Mouse (Mus musculus): ENCODE measurements around the gene Atp8a2. TPM values are rescaled to one million over a fixed set of nuclear protein-coding genes. Genes with fewer than 3 reads are reported as not detected.

The Atp8a2 gene
- total and polyA plus RNA-seq, 3 experiments: 1.8 to 4.3 (median 3.1) TPM

DNA sequence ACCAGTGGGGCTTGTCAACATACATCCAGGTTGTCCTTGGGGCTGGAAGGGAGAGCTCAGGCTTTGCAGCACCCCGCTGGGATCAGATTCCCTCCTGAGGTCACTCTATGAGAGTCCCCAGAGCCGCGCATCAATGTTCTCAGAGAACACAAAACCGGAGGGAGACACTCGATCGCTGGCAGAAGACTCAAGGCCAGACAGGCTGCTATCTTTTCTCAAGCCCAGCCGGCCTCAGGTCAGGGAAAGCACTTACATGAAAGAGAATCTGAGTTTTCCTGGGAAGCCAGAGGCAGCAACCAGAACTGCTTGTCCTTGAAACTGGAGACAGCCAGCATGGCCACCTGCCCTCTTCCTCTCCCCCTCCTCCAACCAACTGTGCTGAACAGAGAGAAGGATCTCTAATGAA lies 519.4 kb downstream of the Atp8a2 start:
- 75% methylated on average over 7 of the region's 7 CpGs for WGBS
- Histone ChIP-seq H3K4me1 (ENCODE audit: control insufficient read depth, insufficient read depth, low read length) (no peaks in the 10 kb centered on the region), H3K36me3 (ENCODE audit: control insufficient read depth, insufficient read depth, low read length) (no peaks in the 10 kb centered on the region), H3K9ac (ENCODE audit: low read depth, low read length) (no peak overlapping the region), H3K79me2 (replicated peaks; ENCODE audit: control insufficient read depth, insufficient read depth, low read length) (no peaks in the 10 kb centered on the region), H3K4me3 (no peak overlapping the region), H3K27ac (no peak overlapping the region), H3K27me3 (ENCODE audit: control insufficient read depth, insufficient read depth, low read length) (no peaks in the 10 kb centered on the region)
- intact Hi-C loops (cut with DNase I): no loop called here
- DNase-seq: no peak
- no peak for TF ChIP-seq POLR2A (IDR thresholded peaks at IDR 0.05; ENCODE audit: insufficient read depth, low read depth, low read length)
- TF ChIP-seq CTCF (IDR thresholded peaks at IDR 0.05): no peak
- no peak for TF ChIP-seq EP300 (IDR thresholded peaks at IDR 0.05; ENCODE audit: insufficient read depth, low read depth, low read length)

DNA sequence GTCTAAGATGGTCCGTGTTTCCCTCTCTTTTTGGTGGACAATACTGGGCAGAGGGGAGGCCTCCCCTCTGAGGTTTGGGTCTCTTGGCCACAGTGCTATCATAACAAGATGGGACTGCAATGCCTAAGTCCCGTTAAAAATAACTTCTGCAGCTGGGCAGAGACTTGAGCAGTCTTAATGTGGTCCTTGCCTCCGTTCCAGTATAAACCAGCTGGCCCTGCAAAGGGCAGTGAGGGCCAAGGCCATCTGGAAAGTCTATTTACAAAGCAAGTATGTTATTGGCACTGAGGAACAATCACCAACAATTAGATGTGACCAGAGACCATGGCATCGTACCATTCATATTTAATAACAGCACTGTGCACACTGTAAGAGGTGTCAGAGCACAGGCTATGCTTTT lies 521.6 kb downstream of the Atp8a2 start:
- Histone ChIP-seq H3K27ac (no peak overlapping the region), H3K79me2 (replicated peaks; ENCODE audit: control insufficient read depth, insufficient read depth, low read length) (no peaks in the 10 kb centered on the region), H3K4me3 (no peak overlapping the region), H3K36me3 (ENCODE audit: control insufficient read depth, insufficient read depth, low read length) (no peaks in the 10 kb centered on the region), H3K4me1 (ENCODE audit: control insufficient read depth, insufficient read depth, low read length) (no peaks in the 10 kb centered on the region), H3K27me3 (ENCODE audit: control insufficient read depth, insufficient read depth, low read length) (no peaks in the 10 kb centered on the region), H3K9ac (ENCODE audit: low read depth, low read length) (no peak overlapping the region)
- WGBS: 56% methylated on average over 4 of the region's 4 CpGs
- intact Hi-C loops (cut with DNase I): no loop called here
- no peak for TF ChIP-seq EP300 (IDR thresholded peaks at IDR 0.05; ENCODE audit: insufficient read depth, low read depth, low read length)
- TF ChIP-seq POLR2A (IDR thresholded peaks at IDR 0.05; ENCODE audit: insufficient read depth, low read depth, low read length): no peak
- no peak for TF ChIP-seq CTCF (IDR thresholded peaks at IDR 0.05)
- no peak for DNase-seq

DNA sequence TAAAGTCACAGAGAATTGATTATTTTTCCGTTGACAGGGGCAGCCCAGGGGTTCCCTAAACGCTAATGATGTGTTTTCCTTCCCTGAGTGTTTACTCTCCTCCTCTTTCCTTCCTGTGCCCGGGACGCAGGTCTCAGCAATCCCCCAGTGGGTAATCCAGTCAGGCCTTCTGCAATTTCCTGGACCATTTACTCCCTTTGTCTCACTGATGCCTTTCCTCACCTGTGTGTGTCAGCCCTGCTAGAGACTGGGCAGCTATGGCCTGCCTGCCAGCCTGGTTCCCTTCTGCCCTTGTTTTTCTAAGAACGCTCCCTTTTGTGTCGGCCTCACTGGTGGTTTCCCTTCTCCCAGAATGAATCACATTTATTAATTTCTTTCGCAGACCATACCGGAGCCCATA lies 522.4 kb downstream of the Atp8a2 start:
- no peak for DNase-seq
- no peak overlapping the region for H3K4me3 ChIP-seq
- no peaks in the 10 kb centered on the region for H3K79me2 ChIP-seq (replicated peaks; ENCODE audit: control insufficient read depth, insufficient read depth, low read length)
- intact Hi-C loops (cut with DNase I): no loop called here
- TF ChIP-seq CTCF (IDR thresholded peaks at IDR 0.05): no peak
- no peak for TF ChIP-seq POLR2A (IDR thresholded peaks at IDR 0.05; ENCODE audit: insufficient read depth, low read depth, low read length)
- TF ChIP-seq EP300 (IDR thresholded peaks at IDR 0.05; ENCODE audit: insufficient read depth, low read depth, low read length): no peak
- H3K9ac ChIP-seq (ENCODE audit: low read depth, low read length): no peak overlapping the region
- no peak overlapping the region for H3K27ac ChIP-seq
- no peaks in the 10 kb centered on the region for H3K27me3 ChIP-seq (ENCODE audit: control insufficient read depth, insufficient read depth, low read length)
- no peaks in the 10 kb centered on the region for H3K4me1 ChIP-seq (ENCODE audit: control insufficient read depth, insufficient read depth, low read length)
- 36% methylated on average over 8 of the region's 8 CpGs for WGBS
- no peaks in the 10 kb centered on the region for H3K36me3 ChIP-seq (ENCODE audit: control insufficient read depth, insufficient read depth, low read length)

DNA sequence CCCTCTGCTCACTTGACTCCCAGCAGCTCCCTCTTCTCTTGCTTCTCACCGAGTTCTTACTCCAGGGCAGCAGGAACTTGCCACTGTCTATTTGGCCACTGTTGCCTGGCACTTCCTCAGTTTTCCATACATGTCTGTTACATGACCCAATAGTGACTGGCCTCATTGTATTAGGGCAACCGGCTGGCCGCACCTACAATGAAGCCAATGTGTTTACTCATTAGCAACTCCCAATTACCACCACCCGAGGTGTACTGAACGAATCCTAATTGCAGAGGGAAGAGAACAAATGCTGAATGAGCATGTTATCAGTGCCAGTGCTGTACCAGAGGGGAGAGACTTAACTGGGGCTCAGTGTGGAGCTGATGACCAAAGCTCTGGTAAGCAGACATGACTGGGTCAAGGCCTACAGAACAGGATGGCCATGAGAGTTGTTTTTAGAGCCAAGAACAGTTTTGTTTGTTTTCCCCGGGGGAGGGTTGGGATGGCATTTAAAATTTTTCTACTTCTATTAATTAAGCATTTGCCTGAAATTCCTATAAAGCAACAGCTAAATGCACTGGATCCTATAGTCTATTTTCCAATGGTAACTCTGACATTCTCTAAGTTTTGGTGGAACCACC lies 524.0 kb downstream of the Atp8a2 start:
- Histone ChIP-seq H3K27me3 (ENCODE audit: control insufficient read depth, insufficient read depth, low read length) (no peaks in the 10 kb centered on the region), H3K36me3 (ENCODE audit: control insufficient read depth, insufficient read depth, low read length) (no peaks in the 10 kb centered on the region), H3K4me3 (no peak overlapping the region), H3K79me2 (replicated peaks; ENCODE audit: control insufficient read depth, insufficient read depth, low read length) (no peaks in the 10 kb centered on the region), H3K27ac (no peak overlapping the region), H3K4me1 (ENCODE audit: control insufficient read depth, insufficient read depth, low read length) (no peaks in the 10 kb centered on the region), H3K9ac (ENCODE audit: low read depth, low read length) (no peak overlapping the region)
- no peak for DNase-seq
- WGBS: 86% methylated on average over 6 of the region's 6 CpGs
- no peak for TF ChIP-seq EP300 (IDR thresholded peaks at IDR 0.05; ENCODE audit: insufficient read depth, low read depth, low read length)
- TF ChIP-seq CTCF (IDR thresholded peaks at IDR 0.05): no peak
- TF ChIP-seq POLR2A (IDR thresholded peaks at IDR 0.05; ENCODE audit: insufficient read depth, low read depth, low read length): no peak
- intact Hi-C loops (cut with DNase I): no loop called here

DNA sequence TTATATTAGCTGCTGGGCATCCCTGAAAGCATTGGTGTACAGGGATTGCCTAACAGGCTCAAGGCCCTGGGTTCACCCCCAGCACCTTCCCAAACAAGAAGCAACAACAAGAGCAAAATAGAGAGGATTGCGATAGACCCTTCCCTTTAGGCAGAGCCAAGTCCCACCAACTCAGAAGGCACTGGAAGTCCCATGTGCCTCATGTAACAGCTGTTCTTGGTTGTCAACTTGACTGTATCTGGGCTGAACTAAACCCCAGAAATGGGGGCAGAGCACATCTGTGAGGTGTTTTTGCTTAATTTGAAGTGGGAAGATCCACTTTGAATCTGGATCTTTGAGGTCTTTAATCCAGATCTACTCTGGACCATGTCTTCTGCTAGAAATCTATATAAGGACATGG lies 539.9 kb downstream of the Atp8a2 start:
- Histone ChIP-seq H3K27me3 (ENCODE audit: control insufficient read depth, insufficient read depth, low read length) (no peaks in the 10 kb centered on the region), H3K4me1 (ENCODE audit: control insufficient read depth, insufficient read depth, low read length) (no peaks in the 10 kb centered on the region), H3K27ac (no peak overlapping the region), H3K79me2 (replicated peaks; ENCODE audit: control insufficient read depth, insufficient read depth, low read length) (no peaks in the 10 kb centered on the region), H3K36me3 (ENCODE audit: control insufficient read depth, insufficient read depth, low read length) (no peaks in the 10 kb centered on the region), H3K4me3 (no peak overlapping the region), H3K9ac (ENCODE audit: low read depth, low read length) (no peak overlapping the region)
- 100% methylated on average over 1 of the region's 1 CpGs for WGBS
- intact Hi-C loops (cut with DNase I): no loop called here
- DNase-seq: no peak
- TF ChIP-seq EP300 (IDR thresholded peaks at IDR 0.05; ENCODE audit: insufficient read depth, low read depth, low read length): no peak
- TF ChIP-seq CTCF (IDR thresholded peaks at IDR 0.05): no peak
- TF ChIP-seq POLR2A (IDR thresholded peaks at IDR 0.05; ENCODE audit: insufficient read depth, low read depth, low read length): no peak

DNA sequence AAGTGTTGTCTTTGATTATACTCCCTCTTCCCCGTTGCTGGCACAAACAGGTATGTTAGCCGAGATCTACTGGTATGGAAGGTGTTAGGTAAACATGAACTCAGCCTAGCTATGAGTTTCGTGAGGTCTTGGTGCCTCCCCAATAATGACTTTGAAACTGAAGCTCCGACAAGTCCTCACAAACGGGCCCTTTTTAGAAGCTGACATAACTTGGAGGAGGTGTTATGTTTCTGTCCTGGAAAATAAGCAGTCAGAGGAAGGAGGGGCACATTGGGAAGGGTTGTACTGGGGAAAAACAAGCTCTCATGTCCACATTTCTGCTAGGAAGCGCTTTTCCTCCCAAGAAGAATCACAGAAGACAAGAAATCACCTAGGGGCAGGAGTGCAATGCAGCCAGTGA lies 540.4 kb downstream of the Atp8a2 start:
- H3K4me3 ChIP-seq: no peak overlapping the region
- no peaks in the 10 kb centered on the region for H3K79me2 ChIP-seq (replicated peaks; ENCODE audit: control insufficient read depth, insufficient read depth, low read length)
- no peak overlapping the region for H3K27ac ChIP-seq
- no peaks in the 10 kb centered on the region for H3K27me3 ChIP-seq (ENCODE audit: control insufficient read depth, insufficient read depth, low read length)
- intact Hi-C loops (cut with DNase I): no loop called here
- no peaks in the 10 kb centered on the region for H3K36me3 ChIP-seq (ENCODE audit: control insufficient read depth, insufficient read depth, low read length)
- no peak for DNase-seq
- no peaks in the 10 kb centered on the region for H3K4me1 ChIP-seq (ENCODE audit: control insufficient read depth, insufficient read depth, low read length)
- no peak overlapping the region for H3K9ac ChIP-seq (ENCODE audit: low read depth, low read length)
- TF ChIP-seq POLR2A (IDR thresholded peaks at IDR 0.05; ENCODE audit: insufficient read depth, low read depth, low read length): no peak
- TF ChIP-seq CTCF (IDR thresholded peaks at IDR 0.05): no peak
- TF ChIP-seq EP300 (IDR thresholded peaks at IDR 0.05; ENCODE audit: insufficient read depth, low read depth, low read length): no peak
- WGBS: 58% methylated on average over 6 of the region's 6 CpGs
